Mouse (Mus musculus): ENCODE results near the gene Phospho1. TPM values are rescaled to one million over a fixed set of nuclear protein-coding genes. Genes with fewer than 3 reads are reported as not detected.

The Phospho1 gene
- 236 and 278 TPM in 2 replicates for polyA plus RNA-seq (2012; rRNA removed)

DNA sequence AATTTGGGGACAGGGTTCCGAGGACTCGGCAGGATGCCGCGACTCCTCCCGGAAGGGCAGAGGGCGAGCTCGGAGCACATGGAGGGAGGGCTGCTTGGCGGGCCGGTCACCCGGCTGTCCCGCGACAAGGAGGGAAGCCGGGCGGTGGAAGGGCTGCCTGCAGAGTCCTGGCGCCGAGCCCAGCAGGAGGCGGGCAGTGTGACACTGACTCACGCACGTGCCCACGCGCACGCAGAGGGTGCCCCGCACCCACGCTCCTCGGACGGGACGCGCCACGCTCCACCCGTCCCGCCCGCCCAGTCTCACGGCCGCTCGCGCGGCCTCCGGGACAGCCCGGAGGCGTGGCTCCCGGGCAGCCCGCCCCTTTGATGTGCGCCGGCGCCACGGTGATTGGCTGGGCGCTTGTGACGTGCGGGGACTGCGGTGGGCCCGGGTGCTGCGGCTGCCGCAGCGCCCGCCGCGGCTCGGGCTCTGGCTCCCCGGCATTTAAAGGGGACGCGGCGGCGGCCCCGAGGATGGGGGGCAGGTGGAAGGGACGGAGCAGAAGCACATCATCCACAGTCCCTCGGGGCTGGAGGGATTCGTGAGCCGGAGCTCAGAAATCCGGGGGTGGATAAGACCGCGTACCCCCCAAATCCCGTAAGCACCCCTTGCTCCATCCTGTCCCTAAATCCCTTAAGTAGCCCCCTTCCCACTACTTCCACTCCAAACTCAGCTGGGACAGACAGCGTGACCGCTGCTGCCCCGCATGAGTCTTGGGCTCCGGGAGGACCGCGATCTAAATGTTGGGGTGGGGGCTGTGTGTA, at the start of gene Phospho1:
Gene Phospho1, plus strand, starts transcription at position 429 of the 806 bp plus-strand sequence.
- TF ChIP-seq POLR2A (IDR thresholded peaks at IDR 0.05; ENCODE audit: low read depth, low read length) (peak; percentile 68), CTCF (IDR thresholded peaks at IDR 0.05; ENCODE audit: extremely low read depth, insufficient read length, insufficient replicate concordance, low read depth, low read length) (no peak)
- H3K27ac ChIP-seq (ENCODE audit: insufficient read depth, low read depth, low read length): peak within 1 kb of the TSS; percentile 94

DNA sequence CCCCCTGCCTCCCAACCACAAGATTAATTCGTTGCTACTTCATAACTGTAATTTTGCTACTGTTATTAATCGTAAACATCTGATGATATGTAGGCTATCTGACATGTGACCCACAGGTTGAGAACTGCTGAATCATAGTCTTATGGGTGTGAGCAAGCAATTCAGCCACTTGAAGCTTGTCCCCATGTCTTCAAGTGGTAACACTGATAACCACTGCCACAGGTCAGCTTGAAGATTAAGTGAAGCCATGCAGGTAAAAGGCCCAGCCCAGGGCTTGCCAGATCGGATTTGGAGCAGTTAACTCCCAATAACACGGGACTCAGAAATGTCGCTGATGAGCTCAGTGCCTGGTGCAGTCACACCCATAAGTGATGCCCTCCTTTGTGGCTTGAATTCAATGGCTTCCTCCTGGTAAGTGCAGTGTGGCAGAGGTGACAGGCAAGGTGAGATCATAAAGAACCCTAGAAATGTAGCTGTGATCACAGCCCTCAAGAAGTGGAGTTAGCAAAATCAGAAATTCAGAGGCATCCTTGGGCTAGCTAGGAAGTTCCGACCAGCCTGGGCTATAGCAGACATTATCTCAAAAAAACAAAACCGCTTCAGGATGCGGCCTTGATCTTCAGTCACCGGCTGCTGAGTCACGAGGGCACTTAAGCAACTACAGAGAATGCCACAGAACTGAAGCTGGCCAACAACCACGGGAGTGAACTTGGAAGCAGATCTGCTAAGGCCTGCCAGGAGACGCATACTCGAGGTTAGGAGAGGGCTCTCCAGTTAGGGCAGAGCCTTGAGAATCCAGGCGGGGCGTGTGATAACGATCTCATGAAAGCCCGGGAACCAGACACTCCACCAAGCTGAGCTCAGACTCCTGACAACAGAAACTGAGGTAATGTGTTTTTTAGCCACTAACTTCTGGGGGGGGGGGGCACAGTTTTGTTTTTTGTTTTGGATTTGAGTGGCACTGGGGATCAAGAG, 46.7 kb upstream of the Phospho1 start:
- Histone ChIP-seq H3K36me3 (ENCODE audit: control insufficient read depth, insufficient read depth, low read length) (no peaks in the 10 kb centered on the region), H3K4me3 (ENCODE audit: low read depth, low read length) (no peak overlapping the region), H3K27ac (ENCODE audit: insufficient read depth, low read depth, low read length) (peak overlapping the region; percentile 56), H3K4me1 (ENCODE audit: control insufficient read depth, insufficient read depth, insufficient read length, low read length) (peaks cover 11% of the 10 kb centered on the region; the same call in 1 of the 2 replicates), H3K27me3 (ENCODE audit: control insufficient read depth, insufficient read depth, low read length) (no peaks in the 10 kb centered on the region)
- TF ChIP-seq POLR2A (IDR thresholded peaks at IDR 0.05; ENCODE audit: low read depth, low read length) (no peak), CTCF (IDR thresholded peaks at IDR 0.05; ENCODE audit: extremely low read depth, insufficient read length, insufficient replicate concordance, low read depth, low read length) (no peak)
- WGBS: 14% methylated on average over 17 of the region's 17 CpGs

More for the DNA sequence above, at the start of gene Phospho1:
- WGBS: under 1% methylated on average over 74 of the region's 78 CpGs
- peak within 1 kb of the TSS; percentile 84 for H3K4me3 ChIP-seq (ENCODE audit: low read depth, low read length)
- no peaks in the 10 kb centered on the region for H3K27me3 ChIP-seq (ENCODE audit: control insufficient read depth, insufficient read depth, low read length)
- H3K36me3 ChIP-seq (ENCODE audit: control insufficient read depth, insufficient read depth, low read length): no peaks in the 10 kb centered on the region
- H3K4me1 ChIP-seq (ENCODE audit: control insufficient read depth, insufficient read depth, insufficient read length, low read length): peaks cover 22% of the 10 kb centered on the region; the same call in 1 of the 2 replicates

GRCm38 (mm10) chr11:95778831-95779251, 45.5 kb upstream of the Phospho1 start:
- Histone ChIP-seq H3K27me3 (ENCODE audit: control insufficient read depth, insufficient read depth, low read length) (no peaks in the 10 kb centered on the region), H3K4me1 (ENCODE audit: control insufficient read depth, insufficient read depth, insufficient read length, low read length) (peaks cover 9% of the 10 kb centered on the region; the same call in 1 of the 2 replicates), H3K36me3 (ENCODE audit: control insufficient read depth, insufficient read depth, low read length) (no peaks in the 10 kb centered on the region), H3K27ac (ENCODE audit: insufficient read depth, low read depth, low read length) (no peak overlapping the region), H3K4me3 (ENCODE audit: low read depth, low read length) (no peak overlapping the region)
- 86% methylated on average over 4 of the region's 4 CpGs for WGBS
- TF ChIP-seq CTCF (IDR thresholded peaks at IDR 0.05; ENCODE audit: extremely low read depth, insufficient read length, insufficient replicate concordance, low read depth, low read length) (peak; percentile 40; the same call in 1 of the 2 replicates), POLR2A (IDR thresholded peaks at IDR 0.05; ENCODE audit: low read depth, low read length) (no peak)

DNA sequence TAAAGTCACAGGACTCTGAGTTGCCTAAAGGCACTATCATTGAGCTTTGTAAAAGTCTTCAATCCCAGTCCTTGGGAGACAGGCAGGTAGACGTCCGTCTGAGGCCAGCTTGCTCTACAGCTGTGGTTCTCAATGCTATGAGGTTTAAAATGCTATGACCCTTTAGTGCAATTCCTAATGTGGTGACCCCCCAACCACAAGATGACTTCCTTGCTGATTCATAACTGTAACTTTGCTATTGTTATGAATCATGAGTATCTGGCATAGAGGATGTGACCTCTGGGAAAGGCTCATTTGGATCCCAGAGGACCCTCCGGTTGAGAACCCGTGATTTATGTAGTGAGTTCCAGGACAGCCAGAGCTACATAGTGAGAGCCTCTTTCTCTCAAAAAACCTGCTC, 44.9 kb upstream of the Phospho1 start:
- Histone ChIP-seq H3K36me3 (ENCODE audit: control insufficient read depth, insufficient read depth, low read length) (no peaks in the 10 kb centered on the region), H3K4me1 (ENCODE audit: control insufficient read depth, insufficient read depth, insufficient read length, low read length) (peaks cover 9% of the 10 kb centered on the region; the same call in 1 of the 2 replicates), H3K27ac (ENCODE audit: insufficient read depth, low read depth, low read length) (no peak overlapping the region), H3K27me3 (ENCODE audit: control insufficient read depth, insufficient read depth, low read length) (no peaks in the 10 kb centered on the region), H3K4me3 (ENCODE audit: low read depth, low read length) (no peak overlapping the region)
- 87% methylated on average over 4 of the region's 4 CpGs for WGBS
- TF ChIP-seq CTCF (IDR thresholded peaks at IDR 0.05; ENCODE audit: extremely low read depth, insufficient read length, insufficient replicate concordance, low read depth, low read length) (no peak), POLR2A (IDR thresholded peaks at IDR 0.05; ENCODE audit: low read depth, low read length) (no peak)

GRCm38 (mm10) chr11:95780480-95780879, 43.8 kb upstream of the Phospho1 start:
- H3K27ac ChIP-seq (ENCODE audit: insufficient read depth, low read depth, low read length): no peak overlapping the region
- WGBS: 89% methylated on average over 8 of the region's 8 CpGs
- TF ChIP-seq CTCF (IDR thresholded peaks at IDR 0.05; ENCODE audit: extremely low read depth, insufficient read length, insufficient replicate concordance, low read depth, low read length) (no peak), POLR2A (IDR thresholded peaks at IDR 0.05; ENCODE audit: low read depth, low read length) (no peak)
- peaks cover 9% of the 10 kb centered on the region; the same call in 1 of the 2 replicates for H3K4me1 ChIP-seq (ENCODE audit: control insufficient read depth, insufficient read depth, insufficient read length, low read length)
- H3K4me3 ChIP-seq (ENCODE audit: low read depth, low read length): no peak overlapping the region
- H3K27me3 ChIP-seq (ENCODE audit: control insufficient read depth, insufficient read depth, low read length): no peaks in the 10 kb centered on the region
- H3K36me3 ChIP-seq (ENCODE audit: control insufficient read depth, insufficient read depth, low read length): no peaks in the 10 kb centered on the region

GRCm38 (mm10) chr11:95781557-95781956, 42.7 kb upstream of the Phospho1 start:
- no peak for TF ChIP-seq CTCF (IDR thresholded peaks at IDR 0.05; ENCODE audit: extremely low read depth, insufficient read length, insufficient replicate concordance, low read depth, low read length)
- TF ChIP-seq POLR2A (IDR thresholded peaks at IDR 0.05; ENCODE audit: low read depth, low read length): no peak
- Histone ChIP-seq H3K27ac (ENCODE audit: insufficient read depth, low read depth, low read length) (no peak overlapping the region), H3K4me1 (ENCODE audit: control insufficient read depth, insufficient read depth, insufficient read length, low read length) (peaks cover 9% of the 10 kb centered on the region; the same call in 1 of the 2 replicates), H3K4me3 (ENCODE audit: low read depth, low read length) (no peak overlapping the region), H3K27me3 (ENCODE audit: control insufficient read depth, insufficient read depth, low read length) (no peaks in the 10 kb centered on the region), H3K36me3 (ENCODE audit: control insufficient read depth, insufficient read depth, low read length) (no peaks in the 10 kb centered on the region)
- 92% methylated on average over 11 of the region's 11 CpGs for WGBS

All from small intestine, adult 2 months (tissue).